Mouse (Mus musculus) bone marrow, adult 2 months (tissue): ENCODE measurements around the gene Nkx2-4. TPM values are rescaled to one million over a fixed set of nuclear protein-coding genes. Genes with fewer than 3 reads are reported as not detected.

Experiments used
- H3K27ac ChIP-seq: fragments of 200-500 bp; 2 replicates; pipeline ENCODE4 v1.5.1; 2012; ENCODE audit warnings: low read depth, mild to moderate bottlenecking, control low read depth, inconsistent platforms, low read length; ENCODE audit not compliant: control insufficient read depth, poor library complexity, insufficient read depth
- H3K4me1 ChIP-seq: fragments of 200-500 bp; 2 replicates; pipeline ENCODE4 v1.6.1; 2011; ENCODE audit warnings: low read length; ENCODE audit not compliant: control insufficient read depth, insufficient read depth
- H3K4me3 ChIP-seq: fragments of 200-500 bp; replicated peaks from 2 replicates; pipeline ENCODE3; 2011; ENCODE audit warnings: mild to moderate bottlenecking, low read depth, low read length, control low read depth; ENCODE audit not compliant: control insufficient read depth
- CTCF ChIP-seq: fragments of 200-500 bp; IDR thresholded peaks from 2 replicates; pipeline ENCODE4 v1.5.1; 2011; ENCODE audit warnings: low read length, control low read depth; ENCODE audit not compliant: control insufficient read depth, insufficient read depth
- POLR2A ChIP-seq: fragments of 200-500 bp; IDR thresholded peaks from 2 replicates; pipeline ENCODE4 v1.6.1; 2011; ENCODE audit warnings: low read depth, mild to moderate bottlenecking, control low read depth, low read length, borderline replicate concordance; ENCODE audit not compliant: control insufficient read depth
- WGBS: fragments of 180-500 bp; shearing (Covaris S2); methylation state at CpG from one replicate; pipeline ENCODE4 v1.1.7; 2018; 5-methylcytosine and 5-hydroxymethylcytosine counted together
- polyA plus RNA-seq: library from polyadenylated mRNA; stranded (reverse); fragments of >200 nt; gene quantifications from 2 replicates; pipeline ENCODE4 v1.2.4, GENCODE M21; 2011; ENCODE audit warnings: low replicate concordance; ENCODE audit not compliant: missing spikeins, insufficient read depth, insufficient read length

The Nkx2-4 gene
- polyA plus RNA-seq, 1 experiment = not detected

- no peak for TF ChIP-seq CTCF
- TF ChIP-seq POLR2A = no peak
- Histone ChIP-seq H3K4me3 (no peak overlapping the region), H3K4me1 (no peaks in the 10 kb centered on the region), H3K27ac (no peak overlapping the region)
- WGBS = 62% methylated on average over 4 of the region's 4 CpGs
Observed at GRCm38 (mm10) chr2:147082391-147082790, 2.9 kb downstream of the Nkx2-4 start.

GRCm38 (mm10) chr2:147074399-147074798, 10.8 kb downstream of the Nkx2-4 start:
- TF ChIP-seq POLR2A = no peak
- no peak for TF ChIP-seq CTCF
- Histone ChIP-seq H3K27ac (no peak overlapping the region), H3K4me3 (no peak overlapping the region), H3K4me1 (no peaks in the 10 kb centered on the region)
- WGBS = 89% methylated on average over 4 of the region's 4 CpGs

GRCm38 (mm10) chr2:147073962-147074361, 11.3 kb downstream of the Nkx2-4 start:
- TF ChIP-seq CTCF = no peak
- no peak for TF ChIP-seq POLR2A
- H3K4me3 ChIP-seq = no peak overlapping the region
- 85% methylated on average over 2 of the region's 2 CpGs for WGBS
- no peak overlapping the region for H3K27ac ChIP-seq
- no peaks in the 10 kb centered on the region for H3K4me1 ChIP-seq

GRCm38 (mm10) chr2:147070305-147070704, 14.9 kb downstream of the Nkx2-4 start:
- no peak overlapping the region for H3K27ac ChIP-seq
- 61% methylated on average over 1 of the region's 1 CpGs for WGBS
- no peaks in the 10 kb centered on the region for H3K4me1 ChIP-seq
- TF ChIP-seq POLR2A (no peak), CTCF (no peak)
- no peak overlapping the region for H3K4me3 ChIP-seq

GRCm38 (mm10) chr2:147069077-147069476, 16.2 kb downstream of the Nkx2-4 start:
- Histone ChIP-seq H3K4me3 (no peak overlapping the region), H3K27ac (no peak overlapping the region), H3K4me1 (no peaks in the 10 kb centered on the region)
- TF ChIP-seq CTCF = no peak
- no peak for TF ChIP-seq POLR2A
- WGBS = 96% methylated on average over 1 of the region's 1 CpGs

- TF ChIP-seq POLR2A = no peak
- TF ChIP-seq CTCF = no peak
- Histone ChIP-seq H3K27ac (no peak overlapping the region), H3K4me1 (no peaks in the 10 kb centered on the region), H3K4me3 (no peak overlapping the region)
- WGBS = 81% methylated on average over 1 of the region's 1 CpGs
Observed at GRCm38 (mm10) chr2:147067480-147068246, 17.6 kb downstream of the Nkx2-4 start.

- no peak overlapping the region for H3K27ac ChIP-seq
- WGBS = 78% methylated on average over 2 of the region's 2 CpGs
- TF ChIP-seq POLR2A = no peak
- no peak for TF ChIP-seq CTCF
- H3K4me3 ChIP-seq = no peak overlapping the region
- no peaks in the 10 kb centered on the region for H3K4me1 ChIP-seq
Observed at GRCm38 (mm10) chr2:147053229-147053892, 31.9 kb downstream of the Nkx2-4 start.

GRCm38 (mm10) chr2:147047051-147047450, 38.2 kb downstream of the Nkx2-4 start:
- no peak overlapping the region for H3K27ac ChIP-seq
- no peak for TF ChIP-seq CTCF
- TF ChIP-seq POLR2A = no peak
- no peaks in the 10 kb centered on the region for H3K4me1 ChIP-seq
- no peak overlapping the region for H3K4me3 ChIP-seq
- WGBS = 87% methylated on average over 3 of the region's 3 CpGs
